Mouse (Mus musculus) ES-E14 (cell line): ENCODE measurements around the gene Unk. TPM values are rescaled to one million over a fixed set of nuclear protein-coding genes. Genes with fewer than 3 reads are reported as not detected.
A peak's percentile ranks its signal among the peaks of the same experiment; 100 is the strongest.

Experiments
- DNase-seq: peaks from one replicate; pipeline ENCODE4 v3.0.0-alpha.2; 2013; ENCODE audit warnings: low read depth, low spot score
- H3K27ac ChIP-seq: 2 replicates; pipeline ENCODE4 v1.5.1; 2012; ENCODE audit warnings: low read depth, mild to moderate bottlenecking, low read length, moderate library complexity, mixed read lengths; ENCODE audit not compliant: poor library complexity, insufficient read depth, severe bottlenecking
- H3K36me3 ChIP-seq: 2 replicates; pipeline ENCODE4 v1.6.1; 2012; ENCODE audit warnings: mild to moderate bottlenecking, low read length, moderate library complexity, mixed read lengths; ENCODE audit not compliant: control insufficient read depth, poor library complexity, insufficient read depth, severe bottlenecking
- H3K4me1 ChIP-seq, 2 experiments: fragments of 150-350 bp in 1 of 2; sonication (generic) in 1 of 2; 2 replicates each; pipeline ENCODE4 v1.6.1; 2012; ENCODE audit warnings: low read length in 2 of 2, mild to moderate bottlenecking in 1 of 2, mixed read lengths in 1 of 2; ENCODE audit not compliant: control insufficient read depth in 2 of 2, insufficient read depth in 2 of 2, poor library complexity in 1 of 2
- H3K4me3 ChIP-seq, 2 experiments: fragments of 150-350 bp in 1 of 2; sonication (generic) in 1 of 2; 2 replicates each; pipeline ENCODE4 v1.5.1; 2012; ENCODE audit warnings: low read length in 2 of 2, low read depth in 1 of 2, mild to moderate bottlenecking in 1 of 2, mixed read lengths in 1 of 2; ENCODE audit not compliant: insufficient read depth in 1 of 2, poor library complexity in 1 of 2, severe bottlenecking in 1 of 2
- H3K9ac ChIP-seq: 2 replicates; pipeline ENCODE4 v1.6.1; 2012; ENCODE audit warnings: low read depth, mild to moderate bottlenecking, low read length, mixed read lengths; ENCODE audit not compliant: poor library complexity, insufficient read depth, severe bottlenecking
- H3K9me3 ChIP-seq: fragments of 150-350 bp; sonication (generic); 2 replicates; pipeline ENCODE4 v1.6.1; 2012; ENCODE audit warnings: low read depth, mild to moderate bottlenecking, low read length; ENCODE audit not compliant: control insufficient read depth, insufficient read depth
- CHD2 ChIP-seq: IDR thresholded peaks from 2 replicates; pipeline ENCODE4 v1.6.1; 2014; ENCODE audit warnings: mild to moderate bottlenecking, low read depth, low read length, inconsistent platforms
- HCFC1 ChIP-seq: IDR thresholded peaks from 2 replicates; pipeline ENCODE4 v1.6.1; 2012; ENCODE audit warnings: low read length, inconsistent platforms, borderline replicate concordance; ENCODE audit not compliant: insufficient read depth
- MAFK ChIP-seq: IDR thresholded peaks from 2 replicates; pipeline ENCODE4 v1.6.1; 2014; ENCODE audit warnings: mild to moderate bottlenecking, low read depth, low read length, inconsistent platforms; ENCODE audit not compliant: insufficient read depth
- ZC3H11A ChIP-seq: IDR thresholded peaks from 2 replicates; pipeline ENCODE4 v1.6.1; 2012; ENCODE audit warnings: low read depth, mild to moderate bottlenecking, inconsistent platforms, low read length, borderline replicate concordance
- ZNF384 ChIP-seq: IDR thresholded peaks from 2 replicates; pipeline ENCODE4 v1.6.1; 2012; ENCODE audit warnings: low read depth, low read length, inconsistent platforms
- in situ Hi-C, 2 experiments: fragments of 600-800 bp; cut with MboI; formaldehyde crosslinking; loops; one replicate each; pipeline ENCODE4 v1.15.1; 2025; ENCODE audit warnings: low sequenced_read_pairs in 2 of 2, inconsistent platforms in 1 of 2; ENCODE audit not compliant: unreplicated experiment in 2 of 2
- total RNA-seq: library from RNA; depleted of rRNA; stranded (reverse); fragments of 300-350 nt; gene quantifications from 2 replicates; pipeline ENCODE4 v1.2.3, GENCODE M21; 2012

The Unk gene
- total RNA-seq, 1 experiment, result 32.5 TPM

- Histone ChIP-seq H3K9me3 (no peaks in the 10 kb centered on the region), H3K4me3 (peak overlapping the region; percentile 37 to 67), H3K27ac (no peak overlapping the region), H3K36me3 (peaks cover 28% of the 10 kb centered on the region), H3K9ac (peak overlapping the region; percentile 63), H3K4me1 (peaks cover 3 to 22% of the 10 kb centered on the region in 2 experiments; a peak in 3 of 4 replicates)
- TF ChIP-seq ZNF384 (no peak), CHD2 (no peak), MAFK (no peak), HCFC1 (no peak), ZC3H11A (no peak)
- in situ Hi-C loops, result no loop called here
- no peak for DNase-seq
Observed at GRCm38 (mm10) chr11:116004840-116005700, 25.1 kb upstream of the Unk start.

- no peaks in the 10 kb centered on the region for H3K9me3 ChIP-seq
- H3K27ac ChIP-seq, result no peak overlapping the region
- H3K4me3 ChIP-seq, result no peak overlapping the region
- H3K36me3 ChIP-seq, result peaks cover 34% of the 10 kb centered on the region
- DNase-seq, result no peak
- TF ChIP-seq HCFC1 (no peak), MAFK (no peak), CHD2 (no peak), ZC3H11A (no peak), ZNF384 (no peak)
- in situ Hi-C loops, result no loop called here
- H3K4me1 ChIP-seq, result peaks cover 3 to 24% of the 10 kb centered on the region in 2 experiments; a peak in 2 of 4 replicates
- no peak overlapping the region for H3K9ac ChIP-seq
Observed at GRCm38 (mm10) chr11:116005701-116006419, 24.3 kb upstream of the Unk start.

- H3K4me1 ChIP-seq, result peaks cover 3 to 26% of the 10 kb centered on the region in 2 experiments; a peak in 2 of 4 replicates
- no peak overlapping the region for H3K9ac ChIP-seq
Observed at GRCm38 (mm10) chr11:116007095-116007850, 22.8 kb upstream of the Unk start.

GRCm38 (mm10) chr11:116008411-116008810, 21.7 kb upstream of the Unk start:
- Histone ChIP-seq H3K4me3 (no peak overlapping the region), H3K4me1 (peaks cover 5 to 32% of the 10 kb centered on the region in 2 experiments; a peak in 3 of 4 replicates), H3K9ac (no peak overlapping the region), H3K36me3 (peaks cover 35% of the 10 kb centered on the region), H3K9me3 (no peaks in the 10 kb centered on the region), H3K27ac (no peak overlapping the region)
- in situ Hi-C loops, result no loop called here
- TF ChIP-seq CHD2 (no peak), ZC3H11A (no peak), MAFK (no peak), HCFC1 (no peak)
- DNase-seq, result no peak

More at GRCm38 (mm10) chr11:116007095-116007850, 22.8 kb upstream of the Unk start:
- in situ Hi-C loops, result no loop called here
- Histone ChIP-seq H3K9me3 (no peaks in the 10 kb centered on the region), H3K4me3 (no peak overlapping the region), H3K27ac (no peak overlapping the region), H3K36me3 (peaks cover 35% of the 10 kb centered on the region)
- DNase-seq, result no peak
- no peak for TF ChIP-seq ZNF384
- no peak for TF ChIP-seq MAFK
- TF ChIP-seq ZC3H11A, result no peak
